Mouse (Mus musculus) small intestine, adult 2 months (tissue): ENCODE measurements around the gene Rsph1. TPM values are rescaled to one million over a fixed set of nuclear protein-coding genes. Genes with fewer than 3 reads are reported as not detected.

Source experiments
- H3K27ac ChIP-seq: fragments of 200-500 bp; 2 replicates; pipeline ENCODE4 v1.5.1; 2012; ENCODE audit warnings: low read depth, low read length, control low read depth, inconsistent platforms; ENCODE audit not compliant: insufficient read depth
- H3K27me3 ChIP-seq: fragments of 200-500 bp; 2 replicates; pipeline ENCODE4 v1.6.1; 2012; ENCODE audit warnings: mild to moderate bottlenecking, moderate library complexity, low read length, inconsistent platforms; ENCODE audit not compliant: control insufficient read depth, insufficient read depth
- H3K36me3 ChIP-seq: fragments of 200-500 bp; 2 replicates; pipeline ENCODE4 v1.6.1; 2012; ENCODE audit warnings: mild to moderate bottlenecking, low read length, control low read depth, inconsistent platforms; ENCODE audit not compliant: control insufficient read depth, insufficient read depth
- H3K4me1 ChIP-seq: fragments of 200-500 bp; 2 replicates; pipeline ENCODE4 v1.6.1; 2012; ENCODE audit warnings: low read length, inconsistent platforms, mixed read lengths; ENCODE audit not compliant: control insufficient read depth, insufficient read depth, insufficient read length
- H3K4me3 ChIP-seq: fragments of 200-500 bp; 2 replicates; pipeline ENCODE4 v1.5.1; 2012; ENCODE audit warnings: low read depth, mild to moderate bottlenecking, control low read depth, inconsistent platforms, low read length, moderate library complexity
- CTCF ChIP-seq: fragments of 200-500 bp; IDR thresholded peaks from 2 replicates; pipeline ENCODE4 v1.5.1; 2012; ENCODE audit warnings: low read depth, mild to moderate bottlenecking, control low read depth, inconsistent platforms, low read length, moderate library complexity, mixed read lengths; ENCODE audit not compliant: insufficient replicate concordance, insufficient read length; ENCODE audit errors: extremely low read depth
- POLR2A ChIP-seq: fragments of 200-500 bp; IDR thresholded peaks from 2 replicates; pipeline ENCODE4 v1.6.1; 2012; ENCODE audit warnings: low read depth, mild to moderate bottlenecking, control low read depth, inconsistent platforms, low read length, moderate library complexity
- WGBS: fragments of 180-500 bp; shearing (Covaris S2); methylation state at CpG from one replicate; pipeline ENCODE4 v1.1.7; 2018; 5-methylcytosine and 5-hydroxymethylcytosine counted together
- polyA plus RNA-seq: library from polyadenylated mRNA; depleted of rRNA; stranded (reverse); fragments of >200 nt; gene quantifications from 2 replicates; pipeline ENCODE4 v1.2.3, GENCODE M21; 2012

Rsph1 gene
- polyA plus RNA-seq, 1 experiment = 0.46 TPM

DNA sequence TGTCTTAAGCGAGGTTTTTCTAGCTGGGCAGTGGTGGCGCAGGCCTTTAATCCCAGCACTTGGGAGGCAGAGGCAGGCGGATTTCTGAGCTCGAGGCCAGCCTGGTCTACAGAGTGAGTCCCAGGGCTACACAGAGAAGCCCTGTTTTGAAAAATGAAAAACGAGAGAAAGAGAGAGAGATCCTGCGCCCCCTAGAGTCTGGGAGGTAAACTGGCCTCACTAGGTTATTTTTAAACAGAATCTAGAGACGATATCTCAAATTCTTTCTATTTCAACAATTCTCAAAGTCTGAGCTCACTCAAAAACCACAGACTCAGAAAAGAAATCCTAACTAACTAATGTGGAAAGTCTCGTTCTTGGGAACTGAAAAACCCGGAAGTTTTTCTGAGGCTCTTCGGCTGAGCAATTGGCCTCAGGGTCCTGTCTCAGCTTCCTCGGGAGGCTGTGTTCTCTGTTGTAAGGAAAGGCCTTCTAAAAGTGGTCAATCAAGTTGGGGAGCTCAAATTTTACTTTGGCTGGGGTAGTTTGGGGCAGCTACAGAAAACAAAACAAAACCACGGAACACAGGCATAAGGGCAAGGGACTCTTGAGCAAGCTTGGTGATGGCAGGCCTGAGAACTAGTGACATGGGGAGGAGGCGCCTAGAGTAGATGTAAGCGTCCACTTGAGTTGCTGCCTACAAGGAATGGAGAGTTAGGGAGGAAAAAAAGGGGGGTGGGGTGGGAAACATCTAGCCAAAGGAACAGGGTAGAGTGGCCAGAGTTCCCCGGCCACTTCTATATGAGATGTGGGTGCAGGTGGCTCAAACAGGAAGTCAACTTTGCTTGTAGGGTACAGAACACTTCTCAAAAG is 17.4 kb upstream of the Rsph1 start:
- H3K27me3 ChIP-seq = no peaks in the 10 kb centered on the region
- H3K4me1 ChIP-seq = peaks cover 8% of the 10 kb centered on the region
- H3K36me3 ChIP-seq = no peaks in the 10 kb centered on the region
- peak overlapping the region; percentile 80 for H3K4me3 ChIP-seq
- H3K27ac ChIP-seq = peak overlapping the region; percentile 84; the same call in 1 of the 2 replicates
- WGBS = 76% methylated on average over 15 of the region's 15 CpGs
- TF ChIP-seq POLR2A = no peak
- peak; percentile 40; the same call in 1 of the 2 replicates for TF ChIP-seq CTCF

DNA sequence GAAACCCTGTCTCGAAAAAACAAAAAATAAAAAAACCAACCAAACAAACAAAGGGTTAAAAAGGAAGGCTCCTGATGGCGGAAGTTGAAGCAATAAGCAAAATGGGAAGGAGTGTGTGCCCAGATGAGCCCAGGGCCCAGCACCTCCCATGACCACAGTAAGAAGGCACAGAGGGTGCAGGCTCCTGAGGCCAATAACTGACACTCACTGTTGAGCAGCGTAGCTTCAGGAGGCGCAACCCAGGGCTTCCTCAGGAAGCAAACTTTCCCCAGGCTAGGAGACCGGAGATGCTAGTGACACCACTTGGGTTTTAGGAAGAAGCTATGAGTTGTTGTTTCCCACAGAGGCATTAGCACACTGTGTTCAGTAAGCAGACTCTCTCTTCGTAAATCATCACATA is 13.7 kb upstream of the Rsph1 start:
- TF ChIP-seq CTCF = no peak
- no peak for TF ChIP-seq POLR2A
- no peaks in the 10 kb centered on the region for H3K27me3 ChIP-seq
- H3K4me3 ChIP-seq = no peak overlapping the region
- H3K27ac ChIP-seq = no peak overlapping the region
- peaks cover 6% of the 10 kb centered on the region; the same call in 1 of the 2 replicates for H3K4me1 ChIP-seq
- H3K36me3 ChIP-seq = no peaks in the 10 kb centered on the region
- 67% methylated on average over 6 of the region's 6 CpGs for WGBS

DNA sequence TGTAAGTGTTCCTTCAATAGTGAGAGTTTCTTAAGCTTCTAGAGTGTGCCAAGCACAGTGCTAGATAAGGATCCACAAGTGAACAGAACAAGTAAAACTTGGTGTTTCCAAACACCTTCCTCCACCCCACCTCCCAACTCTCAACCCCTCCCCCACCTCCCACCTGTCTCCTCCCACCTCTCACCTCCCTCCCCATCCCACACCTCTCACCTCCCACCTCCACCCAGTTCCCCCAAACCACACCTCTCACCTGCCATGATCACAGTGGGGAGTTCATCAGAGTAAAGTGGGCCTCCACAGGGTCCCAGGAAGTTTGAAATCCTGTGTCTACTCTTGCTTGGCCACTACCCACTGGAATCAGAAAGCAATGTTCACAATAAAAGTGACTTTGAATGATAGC is 13.1 kb upstream of the Rsph1 start:
- Histone ChIP-seq H3K36me3 (no peaks in the 10 kb centered on the region), H3K27me3 (no peaks in the 10 kb centered on the region)
- TF ChIP-seq POLR2A (no peak), CTCF (no peak)

DNA sequence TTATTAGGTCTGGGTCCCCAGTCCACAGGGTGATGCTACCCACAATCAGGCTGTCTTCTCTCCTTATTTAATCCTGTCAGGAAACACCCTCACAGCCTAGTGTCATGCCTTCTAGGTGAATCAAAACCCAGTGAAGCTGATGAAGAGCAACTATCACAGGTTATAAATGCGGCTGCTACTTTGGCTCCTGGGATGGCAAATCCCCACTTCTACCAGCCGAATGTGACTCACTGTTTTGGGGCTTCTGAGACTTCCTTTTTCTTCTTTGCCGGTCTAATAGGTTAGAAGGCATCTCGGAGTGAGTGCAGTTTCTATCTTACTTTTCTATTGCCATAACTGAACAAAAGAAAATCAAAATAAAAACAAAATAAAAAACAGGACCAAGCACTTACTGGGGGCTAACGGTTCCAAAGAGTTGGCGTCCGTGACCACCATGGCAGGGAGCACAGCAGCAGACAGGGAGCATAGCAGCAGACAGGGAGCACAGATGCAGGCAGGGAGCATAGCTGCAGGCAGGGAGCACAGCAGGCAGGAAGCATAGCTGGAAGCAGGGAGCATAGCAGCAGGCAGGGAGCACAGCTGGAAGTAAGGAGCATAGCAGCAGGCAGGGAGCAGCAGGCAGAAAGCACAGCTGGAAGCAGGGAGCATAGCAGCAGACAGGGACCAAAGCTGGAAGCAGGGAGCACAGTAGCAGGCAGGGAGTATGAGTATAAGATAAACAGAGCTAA is 12.0 kb upstream of the Rsph1 start:
- Histone ChIP-seq H3K4me3 (no peak overlapping the region), H3K36me3 (no peaks in the 10 kb centered on the region), H3K27ac (no peak overlapping the region), H3K4me1 (peaks cover 2% of the 10 kb centered on the region; the same call in 1 of the 2 replicates), H3K27me3 (no peaks in the 10 kb centered on the region)
- TF ChIP-seq POLR2A = no peak
- TF ChIP-seq CTCF = no peak
- 69% methylated on average over 7 of the region's 7 CpGs for WGBS

More for the DNA sequence above, 13.1 kb upstream of the Rsph1 start:
- no peak overlapping the region for H3K4me3 ChIP-seq
- no peak overlapping the region for H3K27ac ChIP-seq
- peaks cover 6% of the 10 kb centered on the region; the same call in 1 of the 2 replicates for H3K4me1 ChIP-seq

DNA sequence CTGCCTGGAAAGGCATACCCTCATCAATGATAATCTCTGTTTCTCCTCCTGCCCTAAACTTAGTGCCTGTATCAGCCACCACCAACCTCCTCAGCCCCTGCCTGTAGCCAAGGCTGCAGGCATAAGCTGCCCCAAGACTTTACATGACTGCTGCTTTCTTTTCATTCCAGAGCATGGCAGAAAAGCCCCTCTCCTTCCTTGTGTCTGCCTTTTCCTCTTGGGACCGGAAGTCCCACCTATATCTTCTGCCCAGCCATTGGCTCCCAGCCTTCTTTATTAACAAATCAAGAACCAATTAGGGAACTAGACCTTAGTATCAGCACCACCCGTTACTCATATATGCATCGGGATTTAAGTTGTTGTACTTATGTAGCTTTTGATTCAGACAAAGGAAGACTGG is 10.0 kb upstream of the Rsph1 start:
- no peak overlapping the region for H3K4me3 ChIP-seq
- TF ChIP-seq POLR2A (no peak), CTCF (no peak)
- 89% methylated on average over 3 of the region's 3 CpGs for WGBS
- H3K4me1 ChIP-seq = peaks cover 2% of the 10 kb centered on the region; the same call in 1 of the 2 replicates
- H3K27ac ChIP-seq = no peak overlapping the region
- H3K36me3 ChIP-seq = no peaks in the 10 kb centered on the region
- H3K27me3 ChIP-seq = no peaks in the 10 kb centered on the region

DNA sequence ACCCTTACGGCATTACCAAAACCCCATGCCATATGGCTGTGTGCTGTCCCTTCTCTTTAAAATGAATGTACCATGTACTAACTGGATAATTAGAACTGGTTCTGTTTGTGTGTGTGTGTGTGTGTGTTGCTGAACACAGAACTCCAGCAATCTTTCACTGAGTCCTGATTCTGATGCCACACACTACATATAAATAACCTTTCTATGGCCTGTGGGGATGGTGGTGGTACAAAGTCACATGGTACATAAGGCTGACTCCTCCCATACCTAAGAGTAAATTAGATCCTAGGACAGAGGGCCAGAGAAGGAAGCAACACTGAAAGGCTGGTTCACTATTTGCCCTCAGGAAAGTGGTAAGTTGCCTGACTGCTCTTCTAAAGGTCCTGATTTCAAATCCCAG is 9.3 kb upstream of the Rsph1 start, which contains the start of gene Slc37a1:
Slc37a1 (plus strand) TSS at position 301 of the 400 bp plus-strand sequence.
- no peaks in the 10 kb centered on the region for H3K27me3 ChIP-seq
- TF ChIP-seq CTCF (no peak), POLR2A (no peak)
- H3K4me3 ChIP-seq = no peak within 1 kb of the TSS
- no peak within 1 kb of the TSS for H3K27ac ChIP-seq
- peaks cover 2% of the 10 kb centered on the region; the same call in 1 of the 2 replicates for H3K4me1 ChIP-seq
- no peaks in the 10 kb centered on the region for H3K36me3 ChIP-seq
- 94% methylated on average over 1 of the region's 1 CpGs for WGBS

DNA sequence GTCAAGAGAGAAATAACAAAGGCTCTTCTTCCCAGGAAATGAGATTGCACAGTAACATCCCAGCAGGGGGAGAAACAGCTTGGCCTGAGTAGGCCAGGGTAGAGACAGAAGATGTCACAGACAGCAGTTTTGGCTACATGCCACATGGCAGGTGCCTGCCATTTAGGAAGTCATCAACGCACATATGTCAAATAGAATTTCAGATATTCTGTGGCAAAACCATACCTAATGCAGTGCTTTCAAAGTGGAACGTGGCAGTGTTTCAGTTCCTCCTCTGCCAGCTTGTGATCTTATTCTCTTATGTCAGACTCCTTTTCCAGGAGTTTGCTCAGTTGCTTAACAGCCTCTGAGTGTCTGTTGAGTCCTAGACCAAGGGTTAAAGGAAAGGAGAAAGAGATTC is 8.7 kb upstream of the Rsph1 start:
- H3K27ac ChIP-seq = no peak overlapping the region
- H3K36me3 ChIP-seq = no peaks in the 10 kb centered on the region
- TF ChIP-seq CTCF = no peak
- no peak for TF ChIP-seq POLR2A
- H3K27me3 ChIP-seq = no peaks in the 10 kb centered on the region
- H3K4me3 ChIP-seq = no peak overlapping the region
- peaks cover 1% of the 10 kb centered on the region; the same call in 1 of the 2 replicates for H3K4me1 ChIP-seq
- 60% methylated on average over 2 of the region's 2 CpGs for WGBS
